ENCODE assay signal across 21 mouse cellular contexts in the genomic region with DNA sequence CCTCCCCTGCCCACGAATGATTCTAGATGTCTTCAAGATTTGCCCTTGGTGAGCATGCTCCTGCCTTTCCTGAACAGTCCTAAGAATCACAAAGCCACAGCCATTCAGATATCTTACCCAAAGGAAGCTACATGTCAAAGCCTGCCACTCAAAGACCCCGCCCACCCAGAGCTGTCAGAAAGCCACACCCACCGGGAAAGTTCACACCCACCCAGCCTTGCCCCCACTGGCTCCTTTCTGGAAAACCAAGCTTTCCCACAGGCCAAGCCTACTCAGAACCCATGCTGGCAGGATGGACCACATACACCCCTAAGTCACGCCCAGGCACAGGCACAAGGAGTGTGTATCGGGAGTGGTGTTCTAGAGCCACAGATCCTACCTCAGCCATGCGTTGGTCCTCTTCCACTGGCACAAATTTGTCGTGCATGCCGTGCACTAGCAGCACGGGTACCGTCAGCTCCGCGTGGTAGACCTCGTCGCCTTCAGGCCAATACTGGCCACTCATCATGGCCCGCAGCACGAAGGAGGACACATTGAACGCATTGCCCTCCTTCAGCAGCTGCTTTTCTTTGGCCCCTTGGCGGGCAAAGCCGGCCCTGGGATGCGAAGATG. TPM values are rescaled to one million over a fixed set of nuclear protein-coding genes. Genes with fewer than 3 reads are reported as not detected.
DNase-seq lines count a peak whose midpoint lies in the region.
"Had no signal": no experiment of that assay in that cellular context is flagged by ENCODE, and none has a peak within 500 bp of the region (broad histone marks: within the 10 kb centered on the region; RNA-seq: fewer than 3 reads in every experiment).

No protein-coding gene starts in this region.

- H3K4me1 ChIP-seq in heart, embryonic 10.5 days = peaks cover 23% of the 10 kb centered on the region

- WGBS in heart, embryonic 10.5 days = 74% methylated on average over 20 of the region's 20 CpGs

- peak; percentile 42 for DNase-seq in cerebellum, adult 9-10 months
- DNase-seq in cerebellum, postnatal 4 days (ENCODE audit: low spot score in 2 of 2) = no peak
- DNase-seq in heart, embryonic 10.5 days (ENCODE audit: low spot score) = peak; percentile 72
- no peak for DNase-seq in heart, postnatal 14 days
- peak; percentile 4 for DNase-seq in thymus, postnatal 25 days
- DNase-seq in thymus, postnatal 0 days (ENCODE audit: low spot score) = no peak
- no peak for DNase-seq in adrenal gland, postnatal 36 days
- DNase-seq in liver = no peak
- DNase-seq: embryo, embryonic 11 days; heart, adult 2 months; right cerebral cortex, adult 18-20 months; spleen, adult 18-20 months; thymus, postnatal 36 days had no signal

- intact Hi-C loops in heart, postnatal 14 days (cut with DNase I) = no loop called here

- H3K27ac ChIP-seq in heart, embryonic 10.5 days = no peak overlapping the region
- H3K27ac ChIP-seq: forebrain, embryonic 12.5 days; heart, adult 2 months; hindbrain, embryonic 14.5 days; intestine, embryonic 15.5 days; kidney, embryonic 15.5 days; liver, embryonic 12.5 days; macrophage; midbrain, embryonic 15.5 days; stomach, embryonic 15.5 days had no signal

- H3K9me3 ChIP-seq in heart, embryonic 10.5 days = no peaks in the 10 kb centered on the region; the same call in 1 of the 2 replicates
- H3K9me3 ChIP-seq: forebrain, embryonic 12.5 days; intestine, embryonic 15.5 days; kidney, embryonic 15.5 days; liver, embryonic 12.5 days; midbrain, embryonic 15.5 days; stomach, embryonic 15.5 days had no signal

- peaks cover 43% of the 10 kb centered on the region for H3K36me3 ChIP-seq in heart, embryonic 10.5 days

- no peak overlapping the region for H3K4me3 ChIP-seq in heart, embryonic 10.5 days
- H3K4me3 ChIP-seq: forebrain, embryonic 12.5 days; heart, adult 2 months; intestine, embryonic 15.5 days; kidney, embryonic 15.5 days; liver, embryonic 12.5 days; midbrain, embryonic 15.5 days; stomach, embryonic 15.5 days had no signal

- peaks cover 61% of the 10 kb centered on the region for H3K27me3 ChIP-seq in heart, embryonic 10.5 days (ENCODE audit: insufficient read depth, poor library complexity, severe bottlenecking)
- H3K27me3 ChIP-seq: forebrain, embryonic 12.5 days; intestine, embryonic 15.5 days; kidney, embryonic 15.5 days; midbrain, embryonic 15.5 days; stomach, embryonic 15.5 days had no signal

RNA-seq across cellular contexts. Expression of a gene that starts 5.7 kb away (rescaled TPM):
- polyA plus RNA-seq in heart, embryonic 10.5 days (2016; fragmentation: Nextera tagmentation; extraction: Ambion mirVana) = 34.5 and 41.5 TPM in 2 replicates
- 10 to 100 TPM; 29.1 to 31.9 TPM for total RNA-seq in heart, postnatal 14 days (2021)
- 190 and 219 TPM in 2 replicates for polyA plus RNA-seq in thymus, postnatal 0 days (2015; fragmentation: Nextera tagmentation; extraction: Ambion mirVana)
- total RNA-seq in adrenal gland, postnatal 36 days (2021) = 10 to 100 TPM; 56.6 to 81.2 TPM

RNA-seq across cellular contexts. Expression of a gene that starts 7.0 kb away (rescaled TPM):
- polyA plus RNA-seq in heart, embryonic 10.5 days (2016; fragmentation: Nextera tagmentation; extraction: Ambion mirVana) = 172 and 181 TPM in 2 replicates
- 100 to 1,000 TPM; 111 to 124 TPM for total RNA-seq in heart, postnatal 14 days (2021)
- 221 TPM in 2 replicates for polyA plus RNA-seq in thymus, postnatal 0 days (2015; fragmentation: Nextera tagmentation; extraction: Ambion mirVana)
- 100 to 1,000 TPM in 1 of 2 experiments, 10 to 100 TPM in 1; 91.9 to 111 TPM for total RNA-seq in adrenal gland, postnatal 36 days (2021)

RNA-seq across cellular contexts. Expression of a gene that starts 11.2 kb away (rescaled TPM):
- 107 and 128 TPM in 2 replicates for polyA plus RNA-seq in heart, embryonic 10.5 days (2016; fragmentation: Nextera tagmentation; extraction: Ambion mirVana)
- total RNA-seq in heart, postnatal 14 days (2021) = 10 to 100 TPM; 33.5 to 36.4 TPM
- polyA plus RNA-seq in thymus, postnatal 0 days (2015; fragmentation: Nextera tagmentation; extraction: Ambion mirVana) = 154 and 157 TPM in 2 replicates
- total RNA-seq in adrenal gland, postnatal 36 days (2021) = 10 to 100 TPM; 57.7 to 62.3 TPM

RNA-seq across cellular contexts. Expression of a gene that starts 28.0 kb away (rescaled TPM):
- 0.73 and 2.7 TPM in 2 replicates for polyA plus RNA-seq in heart, embryonic 10.5 days (2016; fragmentation: Nextera tagmentation; extraction: Ambion mirVana)
- total RNA-seq in heart, postnatal 14 days (2021) = 10 to 100 TPM; 16.6 to 18.4 TPM
- 0.68 and 1.4 TPM in 2 replicates for polyA plus RNA-seq in thymus, postnatal 0 days (2015; fragmentation: Nextera tagmentation; extraction: Ambion mirVana)
- 10 to 100 TPM; 14.0 to 15.1 TPM for total RNA-seq in adrenal gland, postnatal 36 days (2021)

RNA-seq across cellular contexts. Expression of a gene that starts 30.1 kb away (rescaled TPM):
- polyA plus RNA-seq in heart, embryonic 10.5 days (2016; fragmentation: Nextera tagmentation; extraction: Ambion mirVana) = 13.2 and 14.7 TPM in 2 replicates
- 10 to 100 TPM; 16.4 to 18.7 TPM for total RNA-seq in heart, postnatal 14 days (2021)
- 17.8 TPM in 2 replicates for polyA plus RNA-seq in thymus, postnatal 0 days (2015; fragmentation: Nextera tagmentation; extraction: Ambion mirVana)
- total RNA-seq in adrenal gland, postnatal 36 days (2021) = 10 to 100 TPM; 22.5 to 23.1 TPM

Comparison
In these comparisons a context has a peak if more than half of its experiments do, and no peak if none do; other contexts are left out.
1. DNase-seq: peak in cerebellum, adult 9-10 months (single experiment), heart, embryonic 10.5 days (single experiment) and thymus, postnatal 25 days (single experiment); none in cerebellum, postnatal 4 days (0 of 2), heart, postnatal 14 days (0 of 2), thymus, postnatal 0 days (single experiment), adrenal gland, postnatal 36 days (0 of 2) and liver (single experiment).